8 mouse cellular contexts compared by ENCODE assay signal in genomic region chr5:35104960-35105921, GRCm38 (mm10). TPM values are rescaled to one million over a fixed set of nuclear protein-coding genes. Genes with fewer than 3 reads are reported as not detected.
DNase-seq lines count a peak whose midpoint lies in the region; ATAC-seq and TF ChIP-seq lines count a peak whose summit lies in the region.

Gene Lrpap1 (minus strand): TSS chr5:35105766.

- no peaks in the 10 kb centered on the region for H3K9me3 ChIP-seq in embryonic facial prominence, embryonic 14.5 days (ENCODE audit: control insufficient read depth, low read length)
- H3K9me3 ChIP-seq in limb, embryonic 13.5 days, result no peaks in the 10 kb centered on the region
- H3K9me3 ChIP-seq in midbrain, embryonic 16.5 days (replicated peaks; ENCODE audit: control insufficient read depth, low read length, poor library complexity, severe bottlenecking), result no peaks in the 10 kb centered on the region

- H3K27me3 ChIP-seq in embryonic facial prominence, embryonic 14.5 days (replicated peaks; ENCODE audit: control insufficient read depth, insufficient read depth, low read length), result no peaks in the 10 kb centered on the region
- no peaks in the 10 kb centered on the region for H3K27me3 ChIP-seq in heart, adult 2 months (ENCODE audit: control insufficient read depth, insufficient read depth, low read length)
- H3K27me3 ChIP-seq in limb, embryonic 13.5 days, result no peaks in the 10 kb centered on the region
- no peaks in the 10 kb centered on the region for H3K27me3 ChIP-seq in midbrain, embryonic 16.5 days (ENCODE audit: control insufficient read depth, insufficient read depth, low read depth, low read length)

- peak; percentile 95 for ATAC-seq in embryonic facial prominence, embryonic 14.5 days (ENCODE audit: low read depth)
- peak; percentile 95 for ATAC-seq in limb, embryonic 13.5 days (ENCODE audit: low FRiP score, low read depth)
- peak; percentile 96 for ATAC-seq in midbrain, embryonic 16.5 days

- H3K27ac ChIP-seq in embryonic facial prominence, embryonic 14.5 days (replicated peaks; ENCODE audit: low read depth, low read length), result peak within 1 kb of the TSS; percentile 63
- peak within 1 kb of the TSS; percentile 80 for H3K27ac ChIP-seq in heart, adult 2 months
- H3K27ac ChIP-seq in limb, embryonic 13.5 days, result peak within 1 kb of the TSS; percentile 28; the same call in 1 of the 2 replicates
- H3K27ac ChIP-seq in midbrain, embryonic 16.5 days (ENCODE audit: low read length), result peak within 1 kb of the TSS; percentile 84

- DNase-seq in 3T3-L1 (ENCODE audit: low read depth, low spot score), result peak; percentile 91
- DNase-seq in adrenal gland, postnatal 4 days (ENCODE audit: low spot score in 2 of 2), result peak; percentile 58 to 77
- peak; percentile 95 for DNase-seq in embryonic facial prominence, embryonic 14.5 days (ENCODE audit: low spot score)
- peak; percentile 90 to 92 for DNase-seq in heart, adult 2 months
- peak; percentile 80 to 87 for DNase-seq in kidney, adult 8-10 months
- DNase-seq in spleen, postnatal 10 days (ENCODE audit: low spot score in 2 of 2), result peak; percentile 90 to 95

- H3K79me2 ChIP-seq in heart, adult 2 months (replicated peaks; ENCODE audit: control insufficient read depth, insufficient read depth, low read length), result peaks cover 2% of the 10 kb centered on the region; the same call in 1 of the 2 replicates

- under 1% methylated on average over 31 of the region's 39 CpGs for WGBS in embryonic facial prominence, embryonic 14.5 days
- WGBS in heart, adult 2 months, result under 1% methylated on average over 39 of the region's 39 CpGs
- under 1% methylated on average over 39 of the region's 39 CpGs for WGBS in limb, embryonic 13.5 days
- under 1% methylated on average over 39 of the region's 39 CpGs for WGBS in midbrain, embryonic 16.5 days

- H3K4me2 ChIP-seq in embryonic facial prominence, embryonic 14.5 days (ENCODE audit: low read depth, low read length), result peak within 1 kb of the TSS; percentile 83
- H3K4me2 ChIP-seq in limb, embryonic 13.5 days (replicated peaks), result peak within 1 kb of the TSS; percentile 80
- H3K4me2 ChIP-seq in midbrain, embryonic 16.5 days (ENCODE audit: low read length), result peak within 1 kb of the TSS; percentile 85

- peak within 1 kb of the TSS; percentile 69 for H3K4me3 ChIP-seq in embryonic facial prominence, embryonic 14.5 days (ENCODE audit: low read depth, low read length)
- H3K4me3 ChIP-seq in heart, adult 2 months, result peak within 1 kb of the TSS; percentile 57
- peak within 1 kb of the TSS; percentile 65 for H3K4me3 ChIP-seq in limb, embryonic 13.5 days
- peak within 1 kb of the TSS; percentile 70 for H3K4me3 ChIP-seq in midbrain, embryonic 16.5 days (ENCODE audit: low read depth, low read length)

- TF ChIP-seq EP300 in heart, adult 2 months (IDR thresholded peaks at IDR 0.05; ENCODE audit: insufficient read depth, low read depth, low read length), result 0 out of 2 replicates have a peak, but pooled peaks have one; percentile 8

- peaks cover 22% of the 10 kb centered on the region for H3K4me1 ChIP-seq in embryonic facial prominence, embryonic 14.5 days (ENCODE audit: control insufficient read depth, insufficient read depth, low read length)
- peaks cover 5% of the 10 kb centered on the region for H3K4me1 ChIP-seq in heart, adult 2 months (ENCODE audit: control insufficient read depth, insufficient read depth, low read length)
- peaks cover 25% of the 10 kb centered on the region for H3K4me1 ChIP-seq in limb, embryonic 13.5 days
- peaks cover 22% of the 10 kb centered on the region for H3K4me1 ChIP-seq in midbrain, embryonic 16.5 days (ENCODE audit: control insufficient read depth, insufficient read depth, low read length)

- peak within 1 kb of the TSS; percentile 77 for H3K9ac ChIP-seq in embryonic facial prominence, embryonic 14.5 days (ENCODE audit: low read depth, low read length)
- peak within 1 kb of the TSS; percentile 70 for H3K9ac ChIP-seq in heart, adult 2 months (ENCODE audit: low read depth, low read length)
- peak within 1 kb of the TSS; percentile 75 for H3K9ac ChIP-seq in limb, embryonic 13.5 days
- H3K9ac ChIP-seq in midbrain, embryonic 16.5 days (ENCODE audit: low read depth, low read length), result peak within 1 kb of the TSS; percentile 91

- no peak for TF ChIP-seq CTCF in heart, adult 2 months (IDR thresholded peaks at IDR 0.05)

- TF ChIP-seq POLR2A in heart, adult 2 months (IDR thresholded peaks at IDR 0.05; ENCODE audit: insufficient read depth, low read depth, low read length), result peak; percentile 98

- intact Hi-C loops in heart, adult 2 months (cut with DNase I), result no loop called here

- peaks cover 22% of the 10 kb centered on the region for H3K36me3 ChIP-seq in embryonic facial prominence, embryonic 14.5 days (ENCODE audit: control insufficient read depth, insufficient read depth, low read length)
- no peaks in the 10 kb centered on the region for H3K36me3 ChIP-seq in heart, adult 2 months (ENCODE audit: control insufficient read depth, insufficient read depth, low read length)
- peaks cover 24% of the 10 kb centered on the region for H3K36me3 ChIP-seq in limb, embryonic 13.5 days
- H3K36me3 ChIP-seq in midbrain, embryonic 16.5 days (ENCODE audit: control insufficient read depth, insufficient read depth, low read length), result peaks cover 16% of the 10 kb centered on the region

RNA-seq across cellular contexts. Expression of gene Lrpap1, which starts in this region (rescaled TPM):
- 100 to 1,000 TPM; 109 to 129 TPM for total RNA-seq in adrenal gland, postnatal 4 days (2021)
- polyA plus RNA-seq in embryonic facial prominence, embryonic 14.5 days (2014; fragmentation: Nextera tagmentation; extraction: Ambion mirVana), result 158 and 170 TPM in 2 replicates
- 10 to 100 TPM; 49.0 to 59.0 TPM for total RNA-seq in heart, adult 2 months (2021)
- 33.1 and 39.4 TPM in 2 replicates for polyA plus RNA-seq in heart, adult 2 months (2012; rRNA removed)
- 112 and 120 TPM in 2 replicates for polyA plus RNA-seq in limb, embryonic 13.5 days (2015; fragmentation: Nextera tagmentation; extraction: Ambion mirVana)
- 133 and 141 TPM in 2 replicates for polyA plus RNA-seq in midbrain, embryonic 16.5 days (2015; fragmentation: Nextera tagmentation; extraction: Ambion mirVana)

Comparison
In these comparisons a context has a peak if more than half of its experiments do, and no peak if none do; other contexts are left out.
1. Peak in every context shown above with its lines: DNase-seq, ATAC-seq, H3K4me3 ChIP-seq and H3K27ac ChIP-seq.
2. H3K27ac ChIP-seq: peak in every context shown above with its lines; median percentile 84 in midbrain, embryonic 16.5 days; 80 in heart, adult 2 months; 63 in embryonic facial prominence, embryonic 14.5 days; 28 in limb, embryonic 13.5 days.